Mouse (Mus musculus): ENCODE results near the gene Gckr.
A peak's percentile ranks its signal among the peaks of the same experiment; 100 is the strongest.

Gckr gene

GRCm38 (mm10) chr5:31297047-31297757, at the start of gene Gckr:
Gene Gckr, plus strand, starts transcription at chr5:31297443.
- no peak for DNase-seq

DNA sequence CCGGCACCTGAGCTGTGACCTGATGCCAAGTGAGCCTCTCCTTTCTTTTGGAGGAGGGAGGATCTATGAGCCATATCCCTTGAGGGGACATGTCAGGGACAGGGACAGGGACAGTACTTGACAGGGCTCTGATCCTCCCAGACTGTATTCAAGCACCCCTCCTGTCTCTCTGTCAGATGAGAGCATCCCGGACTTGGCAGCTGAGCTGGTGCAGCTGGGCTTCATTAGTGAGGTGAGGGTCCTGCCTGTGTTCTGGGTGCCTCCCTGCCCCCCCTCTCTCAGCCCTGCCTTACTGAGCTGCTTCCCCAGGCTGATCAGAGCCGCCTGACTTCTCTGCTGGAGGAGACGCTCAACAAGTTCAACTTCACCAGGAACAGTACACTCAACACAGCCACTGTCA, 46.5 kb upstream of the Gckr start:
- DNase-seq, result no peak

DNA sequence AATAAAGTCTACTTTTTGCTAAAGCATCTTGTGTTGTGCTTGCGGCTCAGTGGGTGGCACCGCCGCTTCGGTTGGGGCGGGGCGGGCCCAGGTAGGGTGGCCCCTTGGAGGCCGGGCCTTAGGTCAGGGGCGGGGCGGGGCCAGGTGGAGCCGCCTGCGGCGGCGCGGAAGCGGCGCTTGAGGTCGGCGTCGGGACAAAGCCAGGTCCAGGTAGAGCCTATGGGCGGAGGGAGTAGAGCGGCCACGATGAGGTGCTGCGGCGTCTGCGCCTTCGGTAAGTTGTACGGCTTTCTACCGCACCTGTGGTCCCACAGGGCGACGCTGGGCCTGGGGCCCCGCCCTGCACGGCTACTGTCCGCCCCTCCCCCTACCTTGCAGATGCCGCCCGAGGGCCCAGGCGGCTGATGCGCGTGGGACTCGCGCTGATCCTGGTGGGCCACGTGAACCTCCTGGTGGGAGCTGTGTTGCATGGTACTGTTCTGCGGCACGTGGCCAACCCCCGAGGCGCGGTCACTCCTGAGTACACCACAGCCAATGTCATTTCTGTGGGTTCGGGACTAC, 45.6 kb upstream of the Gckr start, which contains the start of gene Krtcap3:
Gene Krtcap3, plus strand, starts transcription at position 151 of the 561 bp plus-strand sequence.
- DNase-seq, result peak; percentile 43 to 46

GRCm38 (mm10) chr5:31252151-31252550, 45.1 kb upstream of the Gckr start:
- DNase-seq, result no peak

GRCm38 (mm10) chr5:31252795-31253545, 44.3 kb upstream of the Gckr start:
- no peak for DNase-seq

DNA sequence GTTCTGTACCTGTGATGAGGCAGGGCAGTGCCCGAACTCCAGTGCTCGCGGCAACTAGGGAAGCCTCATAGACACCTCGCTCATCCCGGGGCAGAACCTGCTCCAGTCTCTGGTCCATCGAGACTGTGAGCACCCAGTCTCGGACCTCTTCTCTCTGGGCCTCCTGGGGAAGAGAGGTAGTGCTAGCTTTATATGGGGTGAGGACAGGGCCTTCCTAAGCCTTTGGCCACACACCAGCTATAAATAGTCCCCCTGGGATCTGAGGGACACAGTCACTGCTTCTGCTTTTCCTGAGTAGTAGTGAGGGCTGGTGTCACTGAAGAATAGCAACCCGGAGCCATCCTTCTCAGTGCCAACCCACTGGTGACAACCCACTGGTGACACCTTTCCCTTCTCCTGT, 43.4 kb upstream of the Gckr start:
- DNase-seq, result no peak

GRCm38 (mm10) chr5:31254452-31254851, 42.8 kb upstream of the Gckr start:
- DNase-seq, result no peak

GRCm38 (mm10) chr5:31254901-31255300, 42.3 kb upstream of the Gckr start:
- DNase-seq, result no peak

GRCm38 (mm10) chr5:31255381-31255780, 41.9 kb upstream of the Gckr start:
- no peak for DNase-seq

DNA sequence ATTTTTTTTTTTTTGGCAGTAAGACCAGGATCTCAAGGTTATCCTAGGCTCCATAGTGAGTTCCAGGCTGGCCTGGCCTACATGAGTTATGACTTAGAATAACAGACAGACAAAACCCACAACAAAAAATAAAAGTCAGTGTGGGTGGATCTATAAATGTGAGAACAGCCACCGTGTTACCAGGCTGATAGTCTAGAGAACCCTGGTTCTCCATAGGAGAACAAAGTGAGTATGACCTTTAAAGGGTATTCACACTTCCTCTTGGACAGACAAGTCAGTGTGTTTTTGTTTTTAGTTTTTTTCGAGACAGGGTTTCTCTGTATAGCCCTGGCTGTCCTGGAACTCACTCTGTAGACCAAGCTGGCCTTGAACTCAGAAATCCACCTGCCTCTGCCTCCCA, 41.3 kb upstream of the Gckr start:
- DNase-seq, result no peak

GRCm38 (mm10) chr5:31257616-31258015, 39.6 kb upstream of the Gckr start:
- no peak for DNase-seq

- peak; percentile 29 to 44 for DNase-seq
Measured at GRCm38 (mm10) chr5:31266101-31266500, 31.1 kb upstream of the Gckr start.

DNA sequence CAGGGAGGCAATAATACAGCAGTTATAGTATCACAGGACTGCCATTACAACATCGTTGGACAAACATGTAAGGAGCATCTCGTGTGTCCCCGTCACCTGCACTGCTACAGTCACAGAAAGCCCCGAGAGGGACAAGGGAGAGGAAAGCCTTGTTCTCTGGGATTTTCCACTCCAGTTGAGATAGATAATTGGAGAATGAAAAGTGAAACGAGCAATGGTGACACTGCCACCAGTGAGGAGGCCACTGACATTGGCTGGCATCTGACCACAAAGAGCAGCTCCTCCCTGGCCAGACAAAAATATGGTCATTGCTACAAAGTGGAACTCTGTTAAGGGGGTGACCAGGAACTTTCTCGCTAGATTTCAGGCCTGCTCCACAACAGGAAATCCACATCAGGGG, 29.6 kb upstream of the Gckr start:
- DNase-seq, result no peak

GRCm38 (mm10) chr5:31273018-31273417, 24.2 kb upstream of the Gckr start:
- no peak for DNase-seq

DNA sequence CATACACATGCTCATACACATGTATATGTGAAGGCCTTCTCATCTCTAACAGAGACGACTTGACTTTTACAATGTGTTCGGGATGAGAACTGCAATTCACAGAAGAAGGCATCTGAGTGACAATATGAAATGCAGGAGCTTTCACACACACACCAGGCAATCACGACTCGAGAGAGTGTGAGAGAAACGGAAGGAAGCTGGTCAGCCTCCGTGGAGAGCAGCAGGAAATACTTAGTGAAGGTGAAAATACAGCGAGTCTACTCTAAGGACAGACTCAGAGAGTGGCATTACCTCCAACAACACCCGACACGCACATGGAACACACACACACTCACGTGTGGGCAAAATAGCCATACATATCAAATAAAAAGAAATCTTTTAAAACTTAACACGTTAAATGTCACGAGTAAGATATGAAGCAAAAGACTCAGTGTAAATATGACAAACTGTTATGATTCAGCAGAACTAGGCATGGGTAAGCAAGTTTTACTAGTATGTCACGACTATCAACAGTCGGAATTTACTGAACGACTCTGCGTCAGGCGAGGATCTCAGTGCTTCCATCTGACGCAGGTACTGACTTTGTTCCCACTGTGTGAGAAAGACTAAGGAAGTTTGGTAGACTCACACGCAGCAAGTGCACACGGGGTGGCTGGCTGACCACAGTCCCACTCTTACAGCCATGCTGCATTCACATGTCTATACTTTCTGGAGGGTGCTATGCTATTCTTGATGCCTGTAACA, 17.8 kb upstream of the Gckr start:
- no peak for DNase-seq

GRCm38 (mm10) chr5:31288225-31288624, 9.0 kb upstream of the Gckr start:
- DNase-seq, result no peak

- DNase-seq, result peak; percentile 17 to 22
Measured at GRCm38 (mm10) chr5:31288655-31289054, 8.6 kb upstream of the Gckr start.

GRCm38 (mm10) chr5:31289626-31290230, 7.5 kb upstream of the Gckr start:
- no peak for DNase-seq

DNA sequence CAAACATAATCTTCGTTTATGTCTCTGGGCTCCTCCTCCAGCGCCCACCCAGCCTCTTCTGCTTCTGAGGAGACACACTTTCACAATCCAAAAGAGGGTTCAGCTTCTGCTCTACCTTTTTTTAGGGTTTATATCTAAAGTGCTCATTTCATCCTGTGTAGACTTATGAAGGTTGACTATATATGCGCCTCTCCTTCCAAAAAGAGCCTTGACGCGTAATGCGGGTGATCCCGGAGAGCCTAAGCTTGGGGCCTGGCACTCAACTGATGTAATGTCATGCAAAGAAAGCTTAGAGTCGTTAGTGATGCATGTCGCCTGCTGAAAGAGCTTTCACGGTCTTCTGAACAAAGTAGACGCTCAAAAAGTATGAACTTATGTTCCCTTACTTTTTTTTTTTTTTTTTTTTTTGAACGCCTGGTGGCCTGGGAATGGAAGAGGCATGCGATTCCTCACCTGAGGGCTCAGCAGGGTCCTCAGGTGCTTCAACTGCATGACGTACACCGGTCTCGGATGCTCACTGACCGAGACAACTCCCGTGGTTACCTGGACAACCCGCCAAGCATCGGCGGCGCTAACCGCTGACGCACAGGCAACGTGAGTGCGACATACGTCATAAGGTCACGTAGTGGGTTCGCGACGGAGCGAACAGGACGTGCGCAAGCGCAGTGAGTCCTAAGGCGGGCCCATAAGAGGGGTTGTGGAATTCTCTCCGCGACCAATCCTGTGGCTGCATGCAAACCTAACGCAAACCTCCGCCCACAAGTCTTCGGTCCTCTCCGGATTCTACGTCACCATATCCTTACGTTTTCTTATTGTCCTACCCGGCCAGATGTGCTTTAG, 6.5 kb upstream of the Gckr start, which contains the start of gene Ift172:
Gene Ift172, minus strand, starts transcription at position 596 of the 840 bp plus-strand sequence.
- peak; percentile 98 for DNase-seq

GRCm38 (mm10) chr5:31291361-31291688, 5.9 kb upstream of the Gckr start:
- no peak for DNase-seq

DNA sequence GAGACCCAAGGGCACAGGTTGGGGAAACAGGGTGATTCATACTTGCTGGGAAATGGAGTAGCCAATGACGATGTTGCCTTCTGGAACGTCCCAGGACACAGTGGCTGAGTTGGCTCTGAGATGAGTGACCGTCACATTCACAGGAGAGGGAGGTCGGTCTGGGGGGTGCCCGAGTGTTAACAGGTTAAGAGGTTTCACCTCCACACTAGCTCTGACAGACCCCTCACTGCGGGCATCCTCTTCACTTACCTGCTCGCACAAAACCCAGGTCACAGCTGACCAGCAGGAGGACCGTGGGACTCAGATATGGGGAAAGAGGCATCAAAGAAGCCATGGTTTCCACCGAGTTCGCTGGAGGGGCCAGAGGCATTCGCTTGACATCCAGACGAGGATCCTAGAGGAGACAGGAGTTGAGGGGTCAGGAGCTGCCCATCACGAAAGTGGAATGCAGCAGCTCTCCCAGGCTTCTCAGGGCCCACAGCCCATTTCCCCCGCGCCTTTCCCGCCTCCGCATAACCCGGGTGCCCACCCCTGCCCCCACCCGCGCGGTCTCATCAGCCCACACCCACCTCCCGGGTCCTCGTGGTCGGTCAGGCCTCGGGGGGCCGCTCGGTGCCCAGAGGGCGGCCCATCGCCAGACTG, 2.2 kb upstream of the Gckr start:
- DNase-seq, result peak in 1 of 2 experiments; percentile 45

Measured in cerebellum, postnatal 10 days (tissue).